Mouse (Mus musculus): ENCODE data around the gene Fam205a2. TPM values are rescaled to one million over a fixed set of nuclear protein-coding genes. Genes with fewer than 3 reads are reported as not detected.
"Not testable (repeated sequence)": the region's sequence is repeated elsewhere in the genome, so short reads cannot be mapped to it uniquely, and the experiment has no call there.

The Fam205a2 gene
- total RNA-seq (2021): not detected

GRCm38 (mm10) chr4:42528075-42528474 is at the start of gene Fam205a2:
Gene Fam205a2 (minus strand): TSS chr4:42528175.
- DNase-seq: not testable (repeated sequence)

Other genes starting within 250 kb of the Fam205a2 start
- not detected for gene Gm21953, start 233.9 kb downstream of the Fam205a2 start, total RNA-seq (2021)
- not detected for gene Fam205a3, start 209.8 kb downstream of the Fam205a2 start, total RNA-seq (2021)
- not detected for gene Gm21586, start 88.8 kb downstream of the Fam205a2 start, total RNA-seq (2021)
- under 1 TPM in 1 of 2 experiments, not detected in 1; 0.12 TPM for gene Gm2163, start 61.4 kb downstream of the Fam205a2 start, total RNA-seq (2021)
- not detected for gene Gm10591, start 84.0 kb upstream of the Fam205a2 start, total RNA-seq (2021)
- under 1 TPM; 0.68 to 0.81 TPM for gene Gm2564, start 101.5 kb upstream of the Fam205a2 start, total RNA-seq (2021)
- not detected for gene Ccl27b, start 127.1 kb upstream of the Fam205a2 start, total RNA-seq (2021)
- not detected for gene Il11ra2, start 133.7 kb upstream of the Fam205a2 start, total RNA-seq (2021)
- gene 4930578G10Rik, start 207.4 kb upstream of the Fam205a2 start, total RNA-seq (2021): not detected
- not detected for gene Ccl19, start 228.4 kb upstream of the Fam205a2 start, total RNA-seq (2021)
- 10 to 100 TPM; 10.4 to 14.7 TPM for gene Ccl21a, start 245.8 kb upstream of the Fam205a2 start, total RNA-seq (2021)